Mouse (Mus musculus) liver, embryonic 11.5 days (tissue): ENCODE data around the gene Kat14. TPM values are rescaled to one million over a fixed set of nuclear protein-coding genes. Genes with fewer than 3 reads are reported as not detected.

Experiments used
- ATAC-seq: fragments of 200-750 bp; cut with Nextera tagmentation; replicated peaks from 2 replicates; pipeline ENCODE4 v1.8.0; 2017; ENCODE audit warnings: moderate number of reproducible peaks, mild to moderate bottlenecking, moderate TSS enrichment, moderate library complexity; ENCODE audit not compliant: low FRiP score
- DNase-seq: peaks from one replicate; pipeline ENCODE4 v3.0.0-alpha.2; 2017; ENCODE audit warnings: low spot score
- H3K27ac ChIP-seq: fragments of 300-500 bp; sonication (generic); 2 replicates; pipeline ENCODE4 v1.5.1; 2014; ENCODE audit warnings: mild to moderate bottlenecking, low read depth, low read length, control low read depth
- H3K27me3 ChIP-seq: fragments of 300-500 bp; sonication (generic); replicated peaks from 2 replicates; pipeline ENCODE4 v1.6.1; 2014; ENCODE audit warnings: low read length, mixed read lengths; ENCODE audit not compliant: control insufficient read depth, insufficient read depth
- H3K36me3 ChIP-seq: fragments of 300-500 bp; sonication (generic); 2 replicates; pipeline ENCODE4 v1.6.1; 2014; ENCODE audit warnings: mild to moderate bottlenecking, low read length, moderate library complexity, mixed read lengths; ENCODE audit not compliant: control insufficient read depth, insufficient read depth
- H3K4me1 ChIP-seq: fragments of 300-500 bp; sonication (generic); replicated peaks from 2 replicates; pipeline ENCODE4 v1.6.1; 2014; ENCODE audit warnings: low read length, mixed read lengths; ENCODE audit not compliant: control insufficient read depth, insufficient read depth
- H3K4me2 ChIP-seq: fragments of 300-500 bp; sonication (generic); 2 replicates; pipeline ENCODE4 v1.6.1; 2014; ENCODE audit warnings: mild to moderate bottlenecking, control low read depth, moderate library complexity
- H3K4me3 ChIP-seq: fragments of 300-500 bp; sonication (generic); 2 replicates; pipeline ENCODE4 v1.5.1; 2014; ENCODE audit warnings: low read depth, low read length, control low read depth
- H3K9ac ChIP-seq: fragments of 300-500 bp; sonication (generic); 2 replicates; pipeline ENCODE4 v1.6.1; 2014; ENCODE audit warnings: low read depth, low read length, control low read depth
- H3K9me3 ChIP-seq: fragments of 300-500 bp; sonication (generic); 2 replicates; pipeline ENCODE4 v1.6.1; 2016; ENCODE audit warnings: low read length, inconsistent platforms, mixed read lengths; ENCODE audit not compliant: control insufficient read depth
- WGBS: fragments of 180-500 bp; shearing (Covaris S2); extraction: QIAGEN DNeasy Blood & Tissue Kit; methylation state at CpG from one replicate; pipeline ENCODE4 v1.1.7; 2014; 5-methylcytosine and 5-hydroxymethylcytosine counted together
- polyA plus RNA-seq: library from polyadenylated mRNA; unstranded; fragments of >200 nt; fragmentation: Nextera tagmentation; extraction: Ambion mirVana; gene quantifications from 2 replicates; pipeline ENCODE4 v1.2.1, GENCODE M21; 2014

Kat14 gene
- polyA plus RNA-seq, 1 experiment from 2014 or later: 33.5 TPM

DNA sequence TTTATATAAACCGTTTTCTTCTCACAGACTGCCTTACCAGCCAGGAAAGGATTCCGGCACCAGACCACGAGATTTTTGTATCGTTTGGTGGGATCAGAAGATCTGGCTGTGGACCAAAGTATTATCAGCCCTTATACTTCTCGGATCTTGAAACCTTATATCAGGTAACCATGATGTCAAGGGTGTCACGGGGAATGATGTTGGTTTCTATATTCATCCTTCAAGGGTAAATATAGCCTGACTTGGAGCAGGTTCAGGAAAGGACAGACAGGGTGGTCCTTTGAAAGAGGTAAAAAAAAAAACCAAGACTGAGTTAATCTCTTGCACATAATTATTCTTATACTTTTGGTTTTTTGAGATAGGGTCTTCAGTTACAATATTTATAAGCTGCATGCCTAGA lies 31.9 kb downstream of the Kat14 start:
- Histone ChIP-seq H3K4me1 (no peaks in the 10 kb centered on the region), H3K36me3 (peaks cover 28% of the 10 kb centered on the region; the same call in 1 of the 2 replicates), H3K4me3 (no peak overlapping the region), H3K4me2 (no peak overlapping the region), H3K27me3 (no peaks in the 10 kb centered on the region), H3K27ac (no peak overlapping the region), H3K9ac (no peak overlapping the region), H3K9me3 (no peaks in the 10 kb centered on the region)
- no peak for DNase-seq
- no peak for ATAC-seq
- 91% methylated on average over 6 of the region's 6 CpGs for WGBS

DNA sequence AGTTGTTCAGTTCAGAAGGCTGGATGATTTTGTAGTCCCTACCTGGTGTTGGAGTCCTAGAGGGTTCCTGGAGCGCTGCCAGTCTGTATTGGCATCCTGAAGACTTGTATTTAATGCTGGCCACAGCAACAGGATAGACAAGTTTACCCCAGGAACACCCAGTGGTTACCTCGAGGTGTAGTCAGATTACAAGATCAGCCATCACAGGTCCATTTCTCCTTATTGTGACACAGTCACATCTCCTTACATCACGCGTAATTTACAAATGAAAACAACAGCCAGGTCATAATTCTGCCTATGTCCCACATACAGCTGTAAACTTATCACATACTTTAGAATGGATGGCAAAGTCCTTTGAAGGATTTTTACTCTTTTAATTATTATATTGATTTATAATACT lies 40.3 kb downstream of the Kat14 start:
- no peak overlapping the region for H3K4me2 ChIP-seq
- DNase-seq: no peak
- no peaks in the 10 kb centered on the region for H3K9me3 ChIP-seq
- WGBS: 88% methylated on average over 4 of the region's 4 CpGs
- H3K9ac ChIP-seq: no peak overlapping the region
- no peaks in the 10 kb centered on the region for H3K4me1 ChIP-seq
- no peak overlapping the region for H3K4me3 ChIP-seq
- no peak for ATAC-seq
- peaks cover 29% of the 10 kb centered on the region for H3K36me3 ChIP-seq
- no peak overlapping the region for H3K27ac ChIP-seq
- no peaks in the 10 kb centered on the region for H3K27me3 ChIP-seq

DNA sequence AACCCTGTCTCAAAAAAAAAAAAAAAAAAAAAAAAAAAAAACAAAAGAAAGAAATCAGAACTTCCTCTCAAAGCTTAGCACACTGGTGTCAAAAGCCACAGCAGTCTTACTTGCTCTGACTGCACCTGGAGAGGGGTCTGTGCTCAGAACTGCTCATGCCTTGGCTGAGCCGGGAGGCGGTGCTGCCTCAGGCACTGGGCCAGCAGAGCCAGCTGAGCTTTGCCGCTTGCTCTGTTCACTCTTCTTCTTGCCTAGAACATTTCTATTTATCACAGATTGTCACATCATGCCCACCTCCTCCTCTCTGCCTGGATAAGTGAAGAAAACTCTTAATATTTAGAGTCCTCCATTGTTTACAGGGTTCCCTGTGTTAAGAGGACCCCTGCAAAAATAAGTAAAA lies 41.8 kb downstream of the Kat14 start:
- no peak overlapping the region for H3K4me2 ChIP-seq
- peaks cover 25% of the 10 kb centered on the region for H3K36me3 ChIP-seq
- H3K27me3 ChIP-seq: no peaks in the 10 kb centered on the region
- no peak overlapping the region for H3K27ac ChIP-seq
- WGBS: 89% methylated on average over 3 of the region's 3 CpGs
- no peaks in the 10 kb centered on the region for H3K9me3 ChIP-seq
- DNase-seq (no peak), ATAC-seq (no peak)
- H3K9ac ChIP-seq: no peak overlapping the region
- no peak overlapping the region for H3K4me3 ChIP-seq
- H3K4me1 ChIP-seq: no peaks in the 10 kb centered on the region

DNA sequence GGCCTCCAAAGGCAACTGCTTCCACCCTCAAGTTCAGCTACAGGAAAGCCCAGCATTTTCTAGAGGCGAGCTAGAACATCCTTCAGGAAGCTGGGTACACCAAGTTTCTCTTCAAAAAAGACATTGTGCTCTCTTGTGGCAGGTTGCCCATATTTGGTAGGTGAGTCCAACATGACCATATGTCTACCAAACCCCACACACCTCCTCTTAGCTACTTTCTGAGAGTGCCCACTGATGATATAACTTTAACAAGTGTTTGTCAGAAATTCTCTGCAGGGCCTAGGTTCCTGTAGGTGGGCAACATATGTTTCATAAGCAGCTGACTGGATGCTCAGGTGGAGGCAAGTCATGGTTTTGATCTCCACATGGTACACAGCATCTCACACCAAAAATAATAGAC lies 45.9 kb downstream of the Kat14 start:
- Histone ChIP-seq H3K9ac (no peak overlapping the region), H3K27ac (no peak overlapping the region), H3K4me3 (no peak overlapping the region), H3K9me3 (no peaks in the 10 kb centered on the region), H3K36me3 (no peaks in the 10 kb centered on the region), H3K4me2 (no peak overlapping the region), H3K4me1 (no peaks in the 10 kb centered on the region), H3K27me3 (no peaks in the 10 kb centered on the region)
- DNase-seq (no peak), ATAC-seq (no peak)
- 66% methylated on average over 1 of the region's 1 CpGs for WGBS

DNA sequence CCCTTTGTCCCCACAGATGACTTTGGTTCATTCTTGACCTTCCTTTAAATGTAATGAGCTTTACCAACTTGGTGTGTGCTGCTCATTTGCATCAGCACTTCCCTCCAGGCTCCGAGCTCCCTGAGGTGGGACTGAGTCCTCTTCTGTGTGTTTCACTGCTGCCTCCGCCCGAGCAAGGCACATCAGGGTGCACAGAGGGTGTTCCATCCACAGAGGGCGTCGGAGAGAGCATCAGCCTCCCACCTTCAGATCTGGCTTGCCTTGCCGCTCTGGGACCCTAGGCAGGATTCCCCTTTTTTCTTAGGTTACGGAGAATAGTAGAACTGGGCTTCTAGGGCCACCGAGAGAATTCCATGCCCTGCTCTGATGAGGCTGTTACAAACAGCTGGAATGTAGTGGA lies 48.1 kb downstream of the Kat14 start:
- Histone ChIP-seq H3K4me1 (no peaks in the 10 kb centered on the region), H3K27ac (no peak overlapping the region), H3K27me3 (no peaks in the 10 kb centered on the region), H3K4me2 (no peak overlapping the region), H3K9ac (no peak overlapping the region), H3K9me3 (no peaks in the 10 kb centered on the region), H3K4me3 (no peak overlapping the region), H3K36me3 (no peaks in the 10 kb centered on the region)
- DNase-seq (no peak), ATAC-seq (no peak)
- WGBS: 53% methylated on average over 8 of the region's 8 CpGs

DNA sequence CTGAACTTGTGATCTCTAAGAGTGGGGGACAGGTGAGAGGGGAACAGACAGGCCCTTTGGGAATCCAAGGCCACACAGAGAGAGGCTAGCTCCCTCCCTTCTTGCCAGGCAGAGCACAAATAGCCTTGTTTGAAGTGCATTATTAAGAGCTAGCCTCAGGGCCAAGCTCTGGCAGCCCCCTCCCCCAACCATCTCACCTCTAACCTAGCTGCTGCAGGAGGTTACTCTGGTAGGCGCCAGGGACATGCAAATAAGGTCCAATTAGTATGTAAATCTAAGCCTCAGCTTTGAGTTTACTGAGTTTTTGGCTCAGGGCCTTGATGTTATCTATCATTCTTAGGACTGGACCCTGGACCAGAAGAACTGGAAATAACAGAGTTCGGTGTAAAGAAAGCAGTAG lies 49.3 kb downstream of the Kat14 start:
- Histone ChIP-seq H3K4me3 (no peak overlapping the region), H3K27me3 (no peaks in the 10 kb centered on the region), H3K27ac (no peak overlapping the region), H3K36me3 (no peaks in the 10 kb centered on the region), H3K4me1 (no peaks in the 10 kb centered on the region), H3K4me2 (no peak overlapping the region), H3K9ac (no peak overlapping the region), H3K9me3 (no peaks in the 10 kb centered on the region)
- ATAC-seq (no peak), DNase-seq (no peak)
- WGBS: 43% methylated on average over 2 of the region's 2 CpGs

DNA sequence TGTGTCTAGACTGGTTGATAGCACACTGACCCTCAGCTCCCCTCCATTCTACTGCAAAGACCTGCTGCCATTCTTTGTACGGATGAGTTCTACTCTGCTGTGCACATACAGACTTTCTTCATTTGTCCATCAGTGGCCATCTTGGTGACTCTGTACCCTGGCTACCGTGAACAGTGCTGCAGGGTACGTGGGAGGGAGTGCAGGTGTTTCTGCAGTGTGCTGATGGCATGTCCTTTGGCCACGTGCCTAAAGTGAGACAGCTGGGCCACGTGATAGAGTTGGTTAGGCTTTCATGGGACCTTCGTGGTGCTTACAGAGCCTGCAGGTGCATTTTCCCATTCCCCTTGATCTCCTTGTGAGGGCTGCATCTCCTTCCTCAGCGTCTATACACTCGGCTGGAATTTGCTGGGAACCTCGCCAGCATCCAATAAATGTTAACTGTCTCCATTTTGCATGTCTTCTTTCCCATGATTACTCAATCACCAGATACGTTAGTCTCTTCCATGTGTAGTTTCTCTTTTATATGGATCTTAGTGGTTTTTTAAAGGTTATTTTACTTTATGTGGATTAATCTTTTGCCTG lies 53.4 kb downstream of the Kat14 start:
- Histone ChIP-seq H3K9ac (no peak overlapping the region), H3K27me3 (no peaks in the 10 kb centered on the region), H3K36me3 (no peaks in the 10 kb centered on the region), H3K27ac (no peak overlapping the region), H3K4me2 (no peak overlapping the region), H3K9me3 (no peaks in the 10 kb centered on the region), H3K4me1 (no peaks in the 10 kb centered on the region), H3K4me3 (no peak overlapping the region)
- WGBS: 84% methylated on average over 10 of the region's 10 CpGs
- DNase-seq (no peak), ATAC-seq (no peak)

DNA sequence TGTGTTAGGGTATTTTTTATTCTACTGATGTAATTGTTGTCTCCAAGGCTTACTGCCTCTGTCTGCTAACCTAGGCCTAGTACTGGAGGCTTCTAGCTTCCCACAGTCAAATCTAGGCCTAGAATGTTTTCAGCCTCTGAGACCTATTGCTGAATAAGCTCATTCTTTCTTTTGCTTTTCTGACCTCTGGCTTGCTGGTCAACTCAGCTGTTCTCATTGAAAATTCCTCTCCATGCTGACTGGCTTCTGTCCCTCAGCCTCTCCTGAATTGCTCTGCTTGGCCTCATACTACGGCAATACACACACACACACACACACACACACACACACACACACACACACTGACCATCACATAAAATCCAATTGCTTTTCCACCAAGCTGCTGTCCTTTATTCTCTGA lies 57.0 kb downstream of the Kat14 start:
- Histone ChIP-seq H3K4me1 (no peaks in the 10 kb centered on the region), H3K27ac (no peak overlapping the region), H3K36me3 (no peaks in the 10 kb centered on the region), H3K4me2 (no peak overlapping the region), H3K27me3 (no peaks in the 10 kb centered on the region), H3K9me3 (no peaks in the 10 kb centered on the region), H3K9ac (no peak overlapping the region), H3K4me3 (no peak overlapping the region)
- ATAC-seq (no peak), DNase-seq (no peak)
- 64% methylated on average over 1 of the region's 1 CpGs for WGBS

DNA sequence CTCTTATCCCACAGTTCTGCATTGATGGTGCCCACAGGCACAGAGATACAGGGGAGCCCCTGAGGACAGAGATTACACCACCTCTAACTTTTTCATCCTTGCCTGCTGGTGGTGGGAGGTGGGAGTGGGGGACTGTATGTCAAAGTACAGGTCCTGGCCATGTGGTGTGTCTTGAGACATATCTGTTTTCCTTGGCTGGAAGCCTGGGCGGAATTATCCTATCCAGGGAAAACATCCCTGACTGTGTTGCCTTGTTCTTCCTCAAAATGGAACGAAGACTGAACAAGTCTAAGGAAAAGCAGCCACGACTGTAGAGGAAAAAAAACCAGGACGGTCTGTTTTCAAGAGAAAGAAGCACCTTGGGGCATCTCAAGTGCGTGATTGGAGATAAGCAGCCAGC lies 59.1 kb downstream of the Kat14 start:
- Histone ChIP-seq H3K27ac (no peak overlapping the region), H3K4me1 (no peaks in the 10 kb centered on the region), H3K4me3 (no peak overlapping the region), H3K4me2 (no peak overlapping the region), H3K9me3 (no peaks in the 10 kb centered on the region), H3K9ac (no peak overlapping the region), H3K27me3 (no peaks in the 10 kb centered on the region), H3K36me3 (no peaks in the 10 kb centered on the region)
- ATAC-seq: no peak
- WGBS: 71% methylated on average over 5 of the region's 5 CpGs
- no peak for DNase-seq
